Mouse (Mus musculus) layer of hippocampus, postnatal 14 days (tissue): ENCODE data around the gene Gm26558. TPM values are rescaled to one million over a fixed set of nuclear protein-coding genes. Genes with fewer than 3 reads are reported as not detected.

Experiments
- DNase-seq, 2 experiments: peaks; one replicate each; pipeline ENCODE4 v3.0.0; 2021 to 2022; ENCODE audit warnings: low spot score in 2 of 2, mixed read lengths in 1 of 2
- long read RNA-seq, 2 experiments: library from polyadenylated mRNA; stranded (forward); transcript quantifications; one replicate each; pipeline ENCODE4 v2.0.0; 2021
- total RNA-seq, 2 experiments: library from RNA; stranded (reverse); gene quantifications; 2 replicates each; pipeline ENCODE4 v1.2.3; 2021

Gene Gm26558
- under 1 TPM in 1 of 2 experiments, not detected in 1; 0.48 TPM for total RNA-seq
- long read RNA-seq, experiment 1 = 0 reads
- long read RNA-seq, experiment 2, partial matches to known transcripts = 0 of 1 reads
- long read RNA-seq, experiment 2, other reads (novel, unspliced or antisense) = 0 of 1 reads

GRCm38 (mm10) chr2:70661715-70662495, at the start of gene Gm26558:
Gene Gm26558 (minus strand): TSS chr2:70662108.
- no peak for DNase-seq

GRCm38 (mm10) chr2:70710878-70711277, 49.0 kb upstream of the Gm26558 start:
- DNase-seq = no peak

- no peak for DNase-seq
These were observed 48.3 kb upstream of the Gm26558 start for GRCm38 (mm10) chr2:70710236-70710635.

- DNase-seq = no peak
These were observed 47.2 kb upstream of the Gm26558 start for GRCm38 (mm10) chr2:70708986-70709730.

- DNase-seq = no peak
These were observed 40.5 kb upstream of the Gm26558 start for GRCm38 (mm10) chr2:70702403-70702802.

GRCm38 (mm10) chr2:70701571-70701970, 39.7 kb upstream of the Gm26558 start:
- no peak for DNase-seq

- DNase-seq = no peak
These were observed 38.9 kb upstream of the Gm26558 start for GRCm38 (mm10) chr2:70700851-70701250.

GRCm38 (mm10) chr2:70695712-70696111, 33.8 kb upstream of the Gm26558 start:
- DNase-seq = no peak

GRCm38 (mm10) chr2:70690195-70690594, 28.3 kb upstream of the Gm26558 start:
- no peak for DNase-seq

- no peak for DNase-seq
These were observed 26.7 kb upstream of the Gm26558 start for GRCm38 (mm10) chr2:70688454-70689078.

GRCm38 (mm10) chr2:70682324-70682723, 20.4 kb upstream of the Gm26558 start:
- DNase-seq = no peak

- no peak for DNase-seq
These were observed 11.7 kb upstream of the Gm26558 start for GRCm38 (mm10) chr2:70673445-70674126.

GRCm38 (mm10) chr2:70672476-70672875, 10.6 kb upstream of the Gm26558 start:
- no peak for DNase-seq

- DNase-seq = no peak
These were observed 8.0 kb upstream of the Gm26558 start for GRCm38 (mm10) chr2:70669896-70670295.

GRCm38 (mm10) chr2:70669241-70669640, 7.3 kb upstream of the Gm26558 start:
- no peak for DNase-seq

- DNase-seq = no peak
These were observed 5.1 kb upstream of the Gm26558 start for GRCm38 (mm10) chr2:70667016-70667415.

- DNase-seq = no peak
These were observed 1.9 kb upstream of the Gm26558 start for GRCm38 (mm10) chr2:70663764-70664163.

- peak; percentile 93 to 97 for DNase-seq
These were observed 807 bp downstream of the Gm26558 start, which contains the start of gene Gorasp2 for GRCm38 (mm10) chr2:70660887-70661714. Gene Gorasp2 (plus strand): TSS chr2:70661576.

- peak; percentile 21 to 51 for DNase-seq
These were observed 4.8 kb downstream of the Gm26558 start for GRCm38 (mm10) chr2:70657083-70657482.

- DNase-seq = no peak
These were observed 10.1 kb downstream of the Gm26558 start for GRCm38 (mm10) chr2:70651820-70652219.
